Mouse (Mus musculus) bone marrow macrophage, adult 2 months (primary cell): ENCODE results near the gene Qsox2.

ENCODE experiments used
- CTCF ChIP-seq: IDR thresholded peaks from 2 replicates; pipeline ENCODE4 v1.5.1; 2012; ENCODE audit warnings: low read depth, mild to moderate bottlenecking, low read length, moderate library complexity
- POLR2A ChIP-seq: IDR thresholded peaks from 2 replicates; pipeline ENCODE4 v1.6.1; 2012; ENCODE audit warnings: mild to moderate bottlenecking, low read depth, low read length, borderline replicate concordance

DNA sequence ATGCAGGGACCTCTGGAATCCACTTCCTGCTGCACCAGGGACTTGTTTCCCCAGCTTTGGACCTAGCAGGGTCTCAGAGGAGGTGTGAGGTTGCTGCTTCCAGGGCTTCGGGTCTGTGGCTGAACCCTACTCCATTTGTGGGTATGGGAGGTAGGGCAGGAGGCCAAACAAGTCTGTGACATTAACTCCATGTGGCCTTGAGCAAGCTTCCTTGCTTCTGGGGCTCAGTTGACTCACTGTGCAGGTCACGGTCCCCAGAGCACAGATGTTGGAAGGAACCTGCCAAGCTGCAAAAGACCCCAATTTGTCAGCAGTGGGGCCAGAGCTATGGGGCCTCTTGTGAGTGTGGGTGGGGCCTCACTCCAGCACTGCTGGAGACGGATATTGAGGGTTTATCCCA, 53.0 kb downstream of the Qsox2 start:
- TF ChIP-seq POLR2A (no peak), CTCF (no peak)
